Mouse (Mus musculus) forebrain, embryonic 16.5 days (tissue): ENCODE measurements around the gene Pcsk5. TPM values are rescaled to one million over a fixed set of nuclear protein-coding genes. Genes with fewer than 3 reads are reported as not detected.
A peak's percentile ranks its signal among the peaks of the same experiment; 100 is the strongest.

ENCODE experiments used
- ATAC-seq: fragments of 200-750 bp; cut with Nextera tagmentation; 2 replicates; pipeline ENCODE4 v1.8.0; 2017; ENCODE audit warnings: mild to moderate bottlenecking, moderate library complexity
- H3K27ac ChIP-seq: fragments of 300-500 bp; sonication (generic); 2 replicates; pipeline ENCODE4 v1.5.1; 2014; ENCODE audit warnings: low read length, control low read depth
- H3K27me3 ChIP-seq: fragments of 300-500 bp; sonication (generic); replicated peaks from 2 replicates; pipeline ENCODE4 v1.6.1; 2014; ENCODE audit warnings: low read length; ENCODE audit not compliant: control insufficient read depth, insufficient read depth
- H3K36me3 ChIP-seq: fragments of 300-500 bp; sonication (generic); 2 replicates; pipeline ENCODE4 v1.6.1; 2014; ENCODE audit not compliant: control insufficient read depth, insufficient read depth
- H3K4me1 ChIP-seq: fragments of 300-500 bp; sonication (generic); replicated peaks from 2 replicates; pipeline ENCODE4 v1.6.1; 2014; ENCODE audit warnings: low read length; ENCODE audit not compliant: control insufficient read depth, insufficient read depth
- H3K4me2 ChIP-seq: fragments of 300-500 bp; sonication (generic); 2 replicates; pipeline ENCODE4 v1.6.1; 2014; ENCODE audit warnings: mild to moderate bottlenecking, low read length, control low read depth
- H3K4me3 ChIP-seq: fragments of 300-500 bp; sonication (generic); replicated peaks from 2 replicates; pipeline ENCODE4 v1.5.1; 2014; ENCODE audit warnings: mild to moderate bottlenecking, low read length, control low read depth
- H3K9ac ChIP-seq: fragments of 300-500 bp; sonication (generic); replicated peaks from 2 replicates; pipeline ENCODE4 v1.6.1; 2014; ENCODE audit warnings: low read depth, low read length, control low read depth
- H3K9me3 ChIP-seq: fragments of 300-500 bp; sonication (generic); 2 replicates; pipeline ENCODE4 v1.6.1; 2016; ENCODE audit warnings: low read length; ENCODE audit not compliant: control insufficient read depth
- WGBS: fragments of 180-500 bp; shearing (Covaris S2); extraction: QIAGEN DNeasy Blood & Tissue Kit; methylation state at CpG from one replicate; pipeline ENCODE4 v1.1.7; 2014; 5-methylcytosine and 5-hydroxymethylcytosine counted together
- polyA plus RNA-seq: library from polyadenylated mRNA; unstranded; fragments of >200 nt; fragmentation: Nextera tagmentation; extraction: Ambion mirVana; gene quantifications from 2 replicates; pipeline ENCODE4 v1.2.1, GENCODE M21; 2015

Gene Pcsk5
- polyA plus RNA-seq, 1 experiment from 2014 or later: 7.9 TPM

GRCm38 (mm10) chr19:17788617-17789317 is 48.7 kb downstream of the Pcsk5 start:
- no peak overlapping the region for H3K4me2 ChIP-seq
- ATAC-seq: no peak
- no peaks in the 10 kb centered on the region for H3K27me3 ChIP-seq
- 87% methylated on average over 10 of the region's 10 CpGs for WGBS
- no peaks in the 10 kb centered on the region for H3K9me3 ChIP-seq
- no peak overlapping the region for H3K27ac ChIP-seq
- no peak overlapping the region for H3K9ac ChIP-seq
- no peaks in the 10 kb centered on the region for H3K36me3 ChIP-seq
- no peaks in the 10 kb centered on the region for H3K4me1 ChIP-seq
- no peak overlapping the region for H3K4me3 ChIP-seq

- no peak overlapping the region for H3K27ac ChIP-seq
- no peaks in the 10 kb centered on the region for H3K4me1 ChIP-seq
- no peak overlapping the region for H3K4me3 ChIP-seq
- H3K4me2 ChIP-seq: no peak overlapping the region
- H3K27me3 ChIP-seq: no peaks in the 10 kb centered on the region
- ATAC-seq: no peak
- no peaks in the 10 kb centered on the region for H3K9me3 ChIP-seq
- H3K36me3 ChIP-seq: no peaks in the 10 kb centered on the region
- no peak overlapping the region for H3K9ac ChIP-seq
- 87% methylated on average over 3 of the region's 3 CpGs for WGBS
Measured at GRCm38 (mm10) chr19:17786744-17787143, 50.7 kb downstream of the Pcsk5 start.

GRCm38 (mm10) chr19:17784401-17785192 is 52.8 kb downstream of the Pcsk5 start:
- H3K27ac ChIP-seq: no peak overlapping the region
- ATAC-seq: no peak
- H3K9ac ChIP-seq: no peak overlapping the region
- H3K36me3 ChIP-seq: no peaks in the 10 kb centered on the region
- no peaks in the 10 kb centered on the region for H3K9me3 ChIP-seq
- no peak overlapping the region for H3K4me3 ChIP-seq
- H3K27me3 ChIP-seq: no peaks in the 10 kb centered on the region
- WGBS: 95% methylated on average over 2 of the region's 2 CpGs
- no peaks in the 10 kb centered on the region for H3K4me1 ChIP-seq
- no peak overlapping the region for H3K4me2 ChIP-seq

GRCm38 (mm10) chr19:17783231-17783630 is 54.2 kb downstream of the Pcsk5 start:
- Histone ChIP-seq H3K9me3 (no peaks in the 10 kb centered on the region), H3K9ac (no peak overlapping the region), H3K27me3 (no peaks in the 10 kb centered on the region), H3K36me3 (no peaks in the 10 kb centered on the region), H3K4me2 (no peak overlapping the region), H3K4me3 (no peak overlapping the region), H3K27ac (no peak overlapping the region), H3K4me1 (no peaks in the 10 kb centered on the region)
- no peak for ATAC-seq
- 87% methylated on average over 2 of the region's 2 CpGs for WGBS

- Histone ChIP-seq H3K9me3 (no peaks in the 10 kb centered on the region), H3K36me3 (no peaks in the 10 kb centered on the region), H3K9ac (no peak overlapping the region), H3K27me3 (no peaks in the 10 kb centered on the region), H3K4me1 (no peaks in the 10 kb centered on the region), H3K4me3 (no peak overlapping the region), H3K4me2 (no peak overlapping the region), H3K27ac (no peak overlapping the region)
- no peak for ATAC-seq
- 86% methylated on average over 4 of the region's 4 CpGs for WGBS
Measured at GRCm38 (mm10) chr19:17781323-17781722, 56.1 kb downstream of the Pcsk5 start.

GRCm38 (mm10) chr19:17775943-17776342 is 61.5 kb downstream of the Pcsk5 start:
- no peak for ATAC-seq
- WGBS: 65% methylated on average over 2 of the region's 2 CpGs
- Histone ChIP-seq H3K36me3 (no peaks in the 10 kb centered on the region), H3K27ac (no peak overlapping the region), H3K27me3 (no peaks in the 10 kb centered on the region), H3K4me1 (no peaks in the 10 kb centered on the region), H3K9me3 (no peaks in the 10 kb centered on the region), H3K4me2 (no peak overlapping the region), H3K4me3 (no peak overlapping the region), H3K9ac (no peak overlapping the region)

- Histone ChIP-seq H3K27me3 (no peaks in the 10 kb centered on the region), H3K9me3 (no peaks in the 10 kb centered on the region), H3K4me2 (no peak overlapping the region), H3K36me3 (no peaks in the 10 kb centered on the region), H3K27ac (no peak overlapping the region), H3K4me3 (no peak overlapping the region), H3K9ac (no peak overlapping the region), H3K4me1 (no peaks in the 10 kb centered on the region)
- WGBS: 79% methylated on average over 2 of the region's 2 CpGs
- no peak for ATAC-seq
Measured at GRCm38 (mm10) chr19:17775097-17775496, 62.3 kb downstream of the Pcsk5 start.

GRCm38 (mm10) chr19:17774061-17774460 is 63.4 kb downstream of the Pcsk5 start:
- no peak overlapping the region for H3K27ac ChIP-seq
- H3K36me3 ChIP-seq: no peaks in the 10 kb centered on the region
- H3K9me3 ChIP-seq: no peaks in the 10 kb centered on the region
- H3K4me1 ChIP-seq: no peaks in the 10 kb centered on the region; the same call in 1 of the 2 replicates
- 52% methylated on average over 1 of the region's 1 CpGs for WGBS
- no peak for ATAC-seq
- H3K27me3 ChIP-seq: no peaks in the 10 kb centered on the region
- no peak overlapping the region for H3K9ac ChIP-seq
- H3K4me3 ChIP-seq: no peak overlapping the region
- H3K4me2 ChIP-seq: no peak overlapping the region

- no peak overlapping the region for H3K4me3 ChIP-seq
- H3K36me3 ChIP-seq: no peaks in the 10 kb centered on the region
- no peaks in the 10 kb centered on the region; the same call in 1 of the 2 replicates for H3K4me1 ChIP-seq
- WGBS: 66% methylated on average over 5 of the region's 5 CpGs
- H3K27ac ChIP-seq: no peak overlapping the region
- no peak overlapping the region for H3K4me2 ChIP-seq
- H3K9ac ChIP-seq: no peak overlapping the region
- H3K9me3 ChIP-seq: no peaks in the 10 kb centered on the region
- H3K27me3 ChIP-seq: no peaks in the 10 kb centered on the region
- ATAC-seq: peak; percentile 61; the same call in 1 of the 2 replicates
Measured at GRCm38 (mm10) chr19:17769610-17770399, 67.6 kb downstream of the Pcsk5 start.
